Mouse (Mus musculus) erythroblast, embryonic 14.5 days (primary cell): ENCODE data around the gene Atp5d. TPM values are rescaled to one million over a fixed set of nuclear protein-coding genes. Genes with fewer than 3 reads are reported as not detected.

ENCODE experiments used
- H3K27me3 ChIP-seq: 2 replicates; pipeline ENCODE4 v1.6.1; 2012; ENCODE audit warnings: inconsistent platforms; ENCODE audit not compliant: control insufficient read depth
- H3K36me3 ChIP-seq: 2 replicates; pipeline ENCODE4 v1.6.1; 2012; ENCODE audit warnings: mild to moderate bottlenecking, inconsistent platforms; ENCODE audit not compliant: control insufficient read depth
- H3K4me1 ChIP-seq: 2 replicates; pipeline ENCODE4 v1.6.1; 2012; ENCODE audit warnings: inconsistent platforms; ENCODE audit not compliant: control insufficient read depth
- H3K4me3 ChIP-seq: replicated peaks from 2 replicates; pipeline ENCODE3; 2012; ENCODE audit warnings: moderate library complexity, mild to moderate bottlenecking, inconsistent platforms
- H3K9me3 ChIP-seq: 2 replicates; pipeline ENCODE4 v1.6.1; 2012; ENCODE audit warnings: low read length, inconsistent platforms, mixed read lengths; ENCODE audit not compliant: control insufficient read depth
- GATA1 ChIP-seq: IDR thresholded peaks from 2 replicates; pipeline ENCODE4 v1.6.1; 2012; ENCODE audit warnings: low read length, inconsistent platforms, mixed read lengths
- TAL1 ChIP-seq: IDR thresholded peaks from 3 replicates; pipeline ENCODE4 v1.6.1; 2012; ENCODE audit warnings: low read length, inconsistent platforms, mixed read lengths
- polyA plus RNA-seq: library from polyadenylated mRNA; stranded (reverse); fragments of >175 nt; gene quantifications from 2 replicates; pipeline ENCODE4 v1.2.3, GENCODE M21; 2012

Gene Atp5d
- polyA plus RNA-seq, 1 experiment = 144 TPM

DNA sequence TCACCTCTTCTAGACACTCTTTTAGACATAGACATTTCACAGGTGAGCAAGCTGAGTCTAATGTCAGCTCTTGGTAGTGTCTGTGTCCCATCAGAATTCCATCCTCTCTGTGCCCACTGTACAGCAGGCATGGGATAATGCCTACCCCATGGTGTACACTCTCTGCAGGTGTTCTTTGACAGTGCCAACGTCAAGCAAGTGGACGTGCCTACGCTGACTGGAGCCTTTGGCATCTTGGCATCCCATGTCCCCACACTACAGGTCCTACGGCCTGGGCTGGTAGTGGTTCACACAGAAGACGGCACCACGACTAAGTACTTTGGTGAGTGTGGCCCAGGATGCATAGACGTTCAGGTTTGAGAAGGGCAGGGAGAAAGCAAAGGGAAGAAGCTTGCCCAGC is 5.2 kb downstream of the Atp5d start:
- TF ChIP-seq GATA1 (no peak), TAL1 (no peak)
- Histone ChIP-seq H3K36me3 (peaks cover 48% of the 10 kb centered on the region), H3K9me3 (no peaks in the 10 kb centered on the region; the same call in 1 of the 2 replicates), H3K4me3 (peak overlapping the region; percentile 86), H3K4me1 (peaks cover 96% of the 10 kb centered on the region), H3K27me3 (peaks cover 17% of the 10 kb centered on the region)

DNA sequence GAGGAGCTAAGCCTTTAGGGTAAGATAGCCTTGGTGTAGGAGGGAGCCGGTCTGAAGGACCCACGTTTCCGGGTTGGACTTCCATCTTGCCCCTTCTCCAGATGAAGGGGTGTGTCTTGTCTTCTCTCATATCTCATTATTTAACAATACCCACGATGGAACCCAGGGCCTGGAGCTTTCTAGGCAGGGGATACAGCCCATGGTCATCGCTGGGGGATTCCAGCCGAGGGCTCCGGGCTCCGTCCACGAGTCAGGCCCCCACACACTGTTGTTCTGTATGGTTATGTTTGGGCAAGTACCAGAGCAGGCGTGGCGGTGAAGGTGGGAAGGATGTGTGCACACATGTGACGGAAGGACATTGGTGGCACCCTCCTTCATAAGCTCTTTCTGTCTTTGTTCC is 5.7 kb downstream of the Atp5d start:
- no peak for TF ChIP-seq GATA1
- TF ChIP-seq TAL1 = no peak
- Histone ChIP-seq H3K4me3 (no peak overlapping the region), H3K4me1 (peaks cover 95% of the 10 kb centered on the region), H3K36me3 (peaks cover 48% of the 10 kb centered on the region), H3K27me3 (peaks cover 12% of the 10 kb centered on the region), H3K9me3 (no peaks in the 10 kb centered on the region)

DNA sequence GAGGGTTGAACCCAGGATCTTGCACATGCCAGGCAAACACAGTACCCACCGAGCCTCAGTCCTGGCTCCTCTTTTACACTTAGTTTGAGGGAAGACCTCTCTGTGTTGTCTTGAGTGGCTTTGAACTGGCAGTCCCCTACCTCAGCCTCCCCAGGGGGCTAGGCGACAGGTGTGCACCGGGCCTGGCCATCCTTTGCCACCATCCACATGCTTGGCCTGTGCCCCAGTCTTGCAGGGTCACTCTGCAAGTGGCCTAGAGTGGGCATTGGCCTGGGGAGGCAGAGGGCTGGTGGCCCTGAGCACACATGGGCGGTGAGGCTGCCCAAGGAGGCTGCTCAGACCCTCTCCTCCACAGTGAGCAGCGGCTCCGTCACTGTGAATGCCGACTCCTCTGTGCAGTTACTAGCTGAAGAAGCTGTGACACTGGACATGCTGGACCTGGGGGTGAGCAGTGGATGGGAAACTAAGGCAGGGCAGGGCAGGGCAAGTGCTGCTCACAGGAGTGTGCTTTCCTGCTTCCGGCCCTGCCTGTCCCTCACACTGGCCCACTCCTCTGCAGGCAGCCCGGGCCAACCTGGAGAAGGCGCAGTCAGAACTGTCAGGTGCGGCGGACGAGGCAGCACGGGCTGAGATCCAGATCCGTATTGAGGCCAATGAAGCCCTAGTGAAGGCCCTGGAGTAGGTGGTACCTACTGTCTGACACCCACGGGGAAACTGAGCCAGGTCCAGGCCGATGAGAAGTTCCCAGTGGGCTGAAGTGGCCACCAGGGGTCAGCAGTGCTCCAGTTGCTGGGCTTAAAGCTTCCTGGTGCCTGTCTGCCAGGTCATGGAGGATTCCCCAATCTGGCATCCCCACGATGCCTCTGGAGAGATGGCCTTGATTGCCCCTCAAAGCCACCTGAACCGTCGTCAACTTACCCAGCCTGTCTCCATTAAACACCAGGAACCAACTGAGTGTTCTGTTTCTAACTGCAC is 6.7 kb downstream of the Atp5d start:
- H3K4me1 ChIP-seq = peaks cover 95% of the 10 kb centered on the region
- H3K27me3 ChIP-seq = peaks cover 2% of the 10 kb centered on the region
- H3K4me3 ChIP-seq = no peak overlapping the region
- TF ChIP-seq TAL1 (no peak), GATA1 (no peak)
- H3K9me3 ChIP-seq = no peaks in the 10 kb centered on the region
- peaks cover 55% of the 10 kb centered on the region for H3K36me3 ChIP-seq

DNA sequence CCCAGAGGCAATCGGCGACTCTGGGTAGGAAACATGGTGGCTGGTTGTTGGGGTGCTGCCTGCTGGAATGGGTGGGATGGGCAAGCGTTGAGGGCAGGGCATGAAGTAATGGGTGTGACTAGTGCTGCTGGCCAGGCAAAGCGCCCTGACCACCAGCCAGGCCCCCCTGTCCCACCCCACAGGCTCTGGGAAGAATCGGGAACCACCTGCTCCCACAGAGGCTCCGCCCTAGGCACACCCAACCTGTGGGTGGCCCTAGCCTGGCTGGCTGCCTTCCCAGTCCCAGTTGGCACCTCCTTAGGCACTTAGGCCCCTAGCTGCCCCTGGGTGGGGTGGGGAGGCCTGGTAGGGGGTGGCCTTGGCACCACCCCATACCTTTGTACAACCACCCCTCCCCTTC is 7.5 kb downstream of the Atp5d start:
- Histone ChIP-seq H3K4me1 (peaks cover 95% of the 10 kb centered on the region), H3K27me3 (no peaks in the 10 kb centered on the region), H3K36me3 (peaks cover 62% of the 10 kb centered on the region), H3K4me3 (peak overlapping the region; percentile 95), H3K9me3 (no peaks in the 10 kb centered on the region)
- TF ChIP-seq GATA1 (no peak), TAL1 (no peak)

DNA sequence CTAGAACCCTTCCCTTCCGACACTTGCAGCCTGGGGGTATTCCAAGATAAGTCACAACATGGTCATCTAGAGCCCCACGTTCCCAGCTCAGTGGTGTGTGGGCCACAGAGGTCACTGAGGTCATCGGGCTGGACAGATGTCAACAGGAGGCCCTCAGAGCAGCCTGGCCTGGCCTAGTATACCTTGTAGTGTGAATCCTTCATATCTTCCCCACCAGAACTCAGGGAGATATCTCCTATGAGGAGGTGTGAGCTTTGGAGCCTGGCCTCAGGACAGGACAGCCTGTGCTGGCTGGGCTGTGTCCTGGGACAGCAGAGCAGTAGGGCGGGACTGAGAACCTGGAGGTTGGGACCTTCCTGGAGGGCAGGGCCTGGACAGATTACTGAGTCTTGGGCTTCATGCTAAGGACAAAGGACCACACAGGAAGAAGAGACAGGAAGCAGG is 8.2 kb downstream of the Atp5d start:
- peaks cover 95% of the 10 kb centered on the region for H3K4me1 ChIP-seq
- peak overlapping the region; percentile 95 for H3K4me3 ChIP-seq

DNA sequence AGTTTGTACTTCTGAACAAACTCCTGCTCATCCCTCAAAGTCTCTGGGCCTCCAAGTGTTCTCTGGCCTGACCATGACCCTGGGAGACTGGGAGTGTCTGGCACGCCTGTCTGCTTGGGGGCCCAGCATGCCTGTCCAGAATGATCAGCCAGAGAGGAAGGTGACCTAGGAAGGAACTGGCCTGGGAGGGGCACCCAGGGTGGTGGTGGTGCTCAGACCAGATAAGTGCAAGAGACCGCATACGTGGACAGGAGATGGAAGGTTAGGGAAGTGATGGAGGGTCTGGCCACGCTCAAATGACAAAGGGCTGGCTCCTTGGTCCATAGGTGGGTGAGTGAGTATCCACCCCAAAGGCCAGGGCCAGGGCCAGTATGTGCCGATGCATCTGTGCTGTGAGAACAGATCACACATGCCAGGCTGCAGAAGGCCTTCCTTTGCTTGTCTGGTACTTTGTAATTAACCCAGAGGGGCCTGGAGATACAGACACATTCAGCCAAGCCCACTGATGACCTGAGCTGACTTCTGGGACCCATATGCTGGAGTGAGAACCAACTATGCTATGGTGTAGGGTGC is 8.8 kb downstream of the Atp5d start:
- Histone ChIP-seq H3K36me3 (peaks cover 75% of the 10 kb centered on the region), H3K27me3 (no peaks in the 10 kb centered on the region), H3K4me3 (peak overlapping the region; percentile 95), H3K9me3 (no peaks in the 10 kb centered on the region), H3K4me1 (peaks cover 96% of the 10 kb centered on the region)
- TF ChIP-seq TAL1 = no peak
- no peak for TF ChIP-seq GATA1

More for the DNA sequence above, 8.2 kb downstream of the Atp5d start:
- H3K36me3 ChIP-seq = peaks cover 69% of the 10 kb centered on the region
- H3K9me3 ChIP-seq = no peaks in the 10 kb centered on the region
- H3K27me3 ChIP-seq = no peaks in the 10 kb centered on the region
- no peak for TF ChIP-seq GATA1
- no peak for TF ChIP-seq TAL1

DNA sequence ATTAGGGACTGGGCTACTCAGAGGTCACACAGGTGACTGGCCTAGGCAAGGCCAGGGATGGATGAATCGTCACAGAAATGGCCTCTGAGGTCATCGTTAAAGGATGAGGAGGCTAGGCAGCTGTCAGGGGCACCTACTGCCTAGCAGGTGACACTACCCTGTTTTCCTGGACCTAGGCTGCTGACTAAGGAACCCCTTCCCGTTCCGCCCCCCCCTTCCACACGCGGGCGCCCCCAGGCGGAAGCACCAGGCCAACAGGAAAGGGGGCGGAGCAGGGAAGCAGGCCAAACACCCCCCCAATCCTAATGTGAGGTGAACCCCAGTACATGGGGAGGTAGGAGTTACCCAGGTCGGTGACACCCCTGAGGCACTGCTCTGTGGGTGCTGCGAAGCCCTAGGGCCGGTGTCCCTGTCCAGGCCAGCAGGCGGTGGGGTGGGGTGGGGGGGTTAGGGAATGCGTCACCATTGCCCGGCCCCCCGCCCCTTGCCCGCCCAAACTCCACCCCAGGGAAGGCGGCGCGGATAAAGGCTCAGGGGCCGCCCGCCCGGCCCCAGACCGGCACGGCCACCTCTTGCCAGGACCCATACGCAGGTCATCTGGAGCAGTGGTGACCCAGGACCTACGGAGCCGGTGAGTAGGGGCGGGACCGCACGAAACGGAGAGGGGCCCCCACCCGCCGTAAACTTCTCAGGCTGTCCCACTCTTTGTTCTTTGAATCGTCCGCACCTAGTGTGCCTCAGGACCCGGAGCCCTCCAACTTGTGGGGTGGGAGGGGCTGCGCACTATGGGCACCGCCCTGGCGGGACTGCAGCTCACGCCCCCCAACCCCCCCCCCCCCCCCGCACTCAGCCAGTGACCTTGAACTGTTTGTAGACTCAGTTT is 9.5 kb downstream of the Atp5d start, which contains the start of gene Midn:
Midn (plus strand) TSS at position 554 of the 883 bp plus-strand sequence.
- TF ChIP-seq GATA1 (no peak), TAL1 (no peak)
- peaks cover 96% of the 10 kb centered on the region for H3K4me1 ChIP-seq
- H3K4me3 ChIP-seq = peak within 1 kb of the TSS; percentile 95
- H3K9me3 ChIP-seq = no peaks in the 10 kb centered on the region
- H3K27me3 ChIP-seq = no peaks in the 10 kb centered on the region
- peaks cover 80% of the 10 kb centered on the region for H3K36me3 ChIP-seq

DNA sequence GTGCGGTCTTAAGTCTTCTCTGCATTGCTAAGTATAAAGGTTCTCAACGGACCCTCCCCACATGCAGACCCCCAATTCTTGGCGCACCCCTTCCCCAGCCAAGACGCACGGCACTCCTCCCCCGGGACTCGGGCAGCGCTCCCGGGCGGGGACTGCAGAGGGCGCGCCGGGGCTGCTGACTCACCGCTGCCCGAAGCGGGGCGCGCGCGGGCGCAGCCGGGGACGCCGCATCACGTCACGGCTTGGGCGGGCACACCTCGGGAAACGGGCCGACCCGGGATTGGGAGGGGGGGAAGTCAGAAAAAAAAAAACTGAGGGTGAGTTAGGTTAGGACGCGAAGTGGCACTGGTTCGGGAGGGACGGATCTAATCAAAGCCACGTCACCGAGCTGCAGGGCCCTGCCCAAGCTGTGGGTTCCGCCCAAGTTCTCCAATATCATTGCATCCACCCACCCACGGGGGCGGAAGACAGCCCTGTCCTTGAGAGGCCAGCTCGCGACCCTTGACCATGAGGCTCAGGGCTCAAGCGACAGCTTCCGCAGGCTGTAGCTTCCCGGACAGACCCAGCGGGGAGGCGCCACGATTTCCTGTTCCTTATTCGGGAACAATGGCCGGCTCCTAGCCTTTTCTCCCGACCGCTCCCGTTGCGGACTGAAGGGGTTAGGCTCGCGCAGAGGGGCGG is 10.3 kb downstream of the Atp5d start:
- H3K36me3 ChIP-seq = peaks cover 82% of the 10 kb centered on the region
- no peaks in the 10 kb centered on the region for H3K9me3 ChIP-seq
- H3K27me3 ChIP-seq = no peaks in the 10 kb centered on the region
- H3K4me3 ChIP-seq = peak overlapping the region; percentile 95
- H3K4me1 ChIP-seq = peaks cover 96% of the 10 kb centered on the region
- TF ChIP-seq GATA1 (no peak), TAL1 (no peak)
